Mouse (Mus musculus) heart, embryonic 11.5 days (tissue): ENCODE measurements around the gene Ttc8. TPM values are rescaled to one million over a fixed set of nuclear protein-coding genes. Genes with fewer than 3 reads are reported as not detected.
A peak's percentile ranks its signal among the peaks of the same experiment; 100 is the strongest.

ENCODE experiments used
- ATAC-seq: fragments of 200-750 bp; cut with Nextera tagmentation; replicated peaks from 2 replicates; pipeline ENCODE4 v1.8.0; 2017; ENCODE audit warnings: moderate library complexity; ENCODE audit not compliant: insufficient number of reproducible peaks, low FRiP score, low TSS enrichment
- H3K27ac ChIP-seq: fragments of 300-500 bp; sonication (generic); 2 replicates; pipeline ENCODE4 v1.5.1; 2014; ENCODE audit warnings: mild to moderate bottlenecking, low read depth, low read length
- H3K27me3 ChIP-seq: fragments of 300-500 bp; sonication (generic); 2 replicates; pipeline ENCODE4 v1.6.1; 2014; ENCODE audit warnings: mild to moderate bottlenecking, low read length, mixed read lengths; ENCODE audit not compliant: control insufficient read depth, insufficient read depth
- H3K36me3 ChIP-seq: fragments of 300-500 bp; sonication (generic); 2 replicates; pipeline ENCODE4 v1.6.1; 2014; ENCODE audit warnings: mild to moderate bottlenecking, low read length, moderate library complexity, mixed read lengths; ENCODE audit not compliant: control insufficient read depth, insufficient read depth
- H3K4me1 ChIP-seq: fragments of 300-500 bp; sonication (generic); 2 replicates; pipeline ENCODE4 v1.6.1; 2014; ENCODE audit warnings: low read length; ENCODE audit not compliant: control insufficient read depth, insufficient read depth
- H3K4me2 ChIP-seq: fragments of 300-500 bp; sonication (generic); 2 replicates; pipeline ENCODE4 v1.6.1; 2014; ENCODE audit warnings: mild to moderate bottlenecking, moderate library complexity
- H3K4me3 ChIP-seq: fragments of 300-500 bp; sonication (generic); 2 replicates; pipeline ENCODE4 v1.5.1; 2014; ENCODE audit warnings: low read depth, low read length
- H3K9ac ChIP-seq: fragments of 300-500 bp; sonication (generic); 2 replicates; pipeline ENCODE4 v1.6.1; 2014; ENCODE audit warnings: mild to moderate bottlenecking, low read depth, low read length, moderate library complexity
- H3K9me3 ChIP-seq: fragments of 300-500 bp; sonication (generic); replicated peaks from 2 replicates; pipeline ENCODE4 v1.6.1; 2016; ENCODE audit warnings: low read length; ENCODE audit not compliant: control insufficient read depth
- WGBS: fragments of 180-500 bp; shearing (Covaris S2); extraction: QIAGEN DNeasy Blood & Tissue Kit; methylation state at CpG from one replicate; pipeline ENCODE4 v1.1.7; 2014; ENCODE audit not compliant: insufficient replicate concordance; 5-methylcytosine and 5-hydroxymethylcytosine counted together
- polyA plus RNA-seq: library from polyadenylated mRNA; unstranded; fragments of >200 nt; fragmentation: Nextera tagmentation; extraction: Ambion mirVana; gene quantifications from 2 replicates; pipeline ENCODE4 v1.2.1, GENCODE M21; 2014

The Ttc8 gene
- 17.4 and 17.5 TPM in 2 replicates for polyA plus RNA-seq

DNA sequence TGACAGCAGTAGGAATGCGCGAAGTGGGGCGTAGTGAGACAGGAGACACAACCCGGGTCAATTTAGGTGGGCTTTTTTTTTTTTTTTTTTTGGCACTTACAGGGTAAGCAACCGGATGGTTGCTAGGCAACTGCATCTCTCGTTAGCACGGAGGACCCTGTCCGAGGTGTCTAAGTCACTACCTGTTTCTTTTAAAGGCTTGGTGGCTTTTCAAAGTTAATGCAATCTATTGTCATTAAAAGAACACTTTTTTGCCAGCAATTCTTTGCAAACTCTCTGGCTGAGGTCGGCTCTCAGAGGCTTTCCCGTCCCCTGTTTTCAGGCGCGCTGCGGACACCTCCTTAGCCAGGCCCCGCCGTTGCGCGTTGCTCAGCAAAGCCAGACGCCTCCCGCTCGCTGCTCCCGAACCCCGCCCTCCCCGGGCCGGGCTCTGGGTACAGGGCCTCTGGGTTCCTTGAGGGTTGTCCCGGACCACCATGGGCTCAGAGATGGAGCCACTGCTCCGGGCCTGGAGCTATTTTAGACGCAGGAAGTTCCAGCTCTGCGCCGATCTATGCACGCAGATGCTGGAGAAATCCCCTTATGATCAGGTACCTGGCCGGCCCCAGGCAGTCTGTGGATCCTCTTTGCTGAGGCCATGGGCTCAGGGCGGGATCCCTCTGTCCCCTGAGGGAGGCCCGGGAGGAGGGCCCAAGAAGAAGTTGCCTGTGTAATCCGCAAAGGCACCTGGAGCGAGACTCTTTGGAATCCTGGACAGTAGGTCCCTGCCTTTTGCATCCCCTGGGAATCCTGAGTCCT lies at the start of gene Ttc8:
Gene Ttc8, plus strand, starts transcription at position 381 of the 798 bp plus-strand sequence.
- under 1% methylated on average over 35 of the region's 35 CpGs for WGBS
- no peaks in the 10 kb centered on the region for H3K4me1 ChIP-seq
- H3K4me3 ChIP-seq, result peak within 1 kb of the TSS; percentile 70
- H3K9me3 ChIP-seq, result no peaks in the 10 kb centered on the region
- H3K4me2 ChIP-seq, result peak within 1 kb of the TSS; percentile 85
- no peaks in the 10 kb centered on the region for H3K36me3 ChIP-seq
- H3K9ac ChIP-seq, result peak within 1 kb of the TSS; percentile 82
- ATAC-seq, result peak; percentile 95
- no peaks in the 10 kb centered on the region for H3K27me3 ChIP-seq
- H3K27ac ChIP-seq, result peak within 1 kb of the TSS; percentile 59; the same call in 1 of the 2 replicates

DNA sequence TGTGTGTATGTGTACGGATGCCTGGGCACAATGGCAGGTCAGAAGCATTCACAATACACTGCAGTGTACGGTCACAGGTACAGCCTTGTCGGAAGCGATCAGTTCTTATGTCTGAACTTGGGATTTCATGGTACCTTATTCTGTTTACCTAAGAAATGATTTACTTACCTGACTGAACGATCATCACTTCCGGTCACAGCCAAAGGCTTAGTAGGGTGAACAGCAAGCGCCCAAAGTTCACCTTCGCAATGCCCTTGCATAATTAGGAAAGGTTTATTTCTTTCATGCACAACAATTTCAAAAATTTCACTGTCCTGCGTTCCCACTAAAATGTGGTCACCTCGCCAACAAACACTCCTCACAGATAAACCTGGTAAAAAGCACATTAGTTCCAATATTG lies 47.5 kb upstream of the Ttc8 start:
- no peaks in the 10 kb centered on the region for H3K36me3 ChIP-seq
- H3K27ac ChIP-seq, result no peak overlapping the region
- H3K4me3 ChIP-seq, result no peak overlapping the region
- no peak for ATAC-seq
- no peaks in the 10 kb centered on the region for H3K4me1 ChIP-seq
- no peak overlapping the region for H3K9ac ChIP-seq
- no peak overlapping the region for H3K4me2 ChIP-seq
- no peaks in the 10 kb centered on the region for H3K9me3 ChIP-seq
- H3K27me3 ChIP-seq, result no peaks in the 10 kb centered on the region
- WGBS, result 87% methylated on average over 10 of the region's 10 CpGs

GRCm38 (mm10) chr12:98875216-98875615 lies 45.2 kb upstream of the Ttc8 start:
- Histone ChIP-seq H3K4me1 (no peaks in the 10 kb centered on the region), H3K9me3 (no peaks in the 10 kb centered on the region), H3K9ac (no peak overlapping the region), H3K27ac (no peak overlapping the region), H3K27me3 (no peaks in the 10 kb centered on the region), H3K4me2 (no peak overlapping the region), H3K4me3 (no peak overlapping the region), H3K36me3 (no peaks in the 10 kb centered on the region)
- no peak for ATAC-seq
- 56% methylated on average over 2 of the region's 2 CpGs for WGBS

- H3K4me3 ChIP-seq, result no peak overlapping the region
- no peaks in the 10 kb centered on the region for H3K27me3 ChIP-seq
- H3K4me1 ChIP-seq, result no peaks in the 10 kb centered on the region
- ATAC-seq, result no peak
- no peak overlapping the region for H3K9ac ChIP-seq
- H3K36me3 ChIP-seq, result no peaks in the 10 kb centered on the region
- 86% methylated on average over 1 of the region's 1 CpGs for WGBS
- H3K4me2 ChIP-seq, result no peak overlapping the region
- no peaks in the 10 kb centered on the region for H3K9me3 ChIP-seq
- no peak overlapping the region for H3K27ac ChIP-seq
Observed at GRCm38 (mm10) chr12:98878693-98879092, 41.7 kb upstream of the Ttc8 start.

- no peak overlapping the region for H3K27ac ChIP-seq
- no peaks in the 10 kb centered on the region for H3K27me3 ChIP-seq
- WGBS, result 69% methylated on average over 5 of the region's 5 CpGs
- no peaks in the 10 kb centered on the region for H3K36me3 ChIP-seq
- H3K9ac ChIP-seq, result no peak overlapping the region
- H3K4me3 ChIP-seq, result no peak overlapping the region
- no peak for ATAC-seq
- no peaks in the 10 kb centered on the region for H3K9me3 ChIP-seq
- no peaks in the 10 kb centered on the region for H3K4me1 ChIP-seq
- no peak overlapping the region for H3K4me2 ChIP-seq
Observed at GRCm38 (mm10) chr12:98881796-98882195, 38.6 kb upstream of the Ttc8 start.

DNA sequence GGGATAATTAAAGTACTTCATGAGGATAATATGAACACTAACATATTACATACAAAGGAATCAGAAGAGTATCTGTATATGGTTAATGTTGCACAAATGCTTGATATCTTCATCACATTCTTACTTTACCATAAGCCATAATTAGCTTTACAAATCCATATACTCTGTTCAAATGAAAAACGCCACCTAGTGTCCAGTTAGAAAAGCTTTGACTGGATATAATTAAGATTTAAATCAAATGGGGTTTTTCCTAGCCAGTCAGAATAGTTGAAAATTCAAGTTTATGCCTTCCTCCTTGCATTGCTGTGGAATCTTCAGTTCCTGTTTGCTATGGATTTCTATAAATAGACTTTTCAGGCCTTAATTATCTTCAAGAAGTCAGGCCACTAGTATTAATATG lies 35.9 kb upstream of the Ttc8 start:
- H3K9me3 ChIP-seq, result no peaks in the 10 kb centered on the region
- no peak overlapping the region for H3K27ac ChIP-seq
- H3K4me3 ChIP-seq, result no peak overlapping the region
- WGBS, result 2% methylated on average over 1 of the region's 1 CpGs
- H3K4me1 ChIP-seq, result no peaks in the 10 kb centered on the region
- no peaks in the 10 kb centered on the region for H3K27me3 ChIP-seq
- ATAC-seq, result no peak
- no peaks in the 10 kb centered on the region for H3K36me3 ChIP-seq
- no peak overlapping the region for H3K9ac ChIP-seq
- no peak overlapping the region for H3K4me2 ChIP-seq

GRCm38 (mm10) chr12:98896761-98897160 lies 23.6 kb upstream of the Ttc8 start:
- ATAC-seq, result no peak
- H3K4me3 ChIP-seq, result no peak overlapping the region
- no peak overlapping the region for H3K27ac ChIP-seq
- H3K9me3 ChIP-seq, result no peaks in the 10 kb centered on the region
- no peak overlapping the region for H3K4me2 ChIP-seq
- WGBS, result 64% methylated on average over 1 of the region's 1 CpGs
- H3K4me1 ChIP-seq, result no peaks in the 10 kb centered on the region; the same call in 1 of the 2 replicates
- H3K36me3 ChIP-seq, result no peaks in the 10 kb centered on the region
- H3K9ac ChIP-seq, result no peak overlapping the region
- H3K27me3 ChIP-seq, result peaks cover 5% of the 10 kb centered on the region; the same call in 1 of the 2 replicates

DNA sequence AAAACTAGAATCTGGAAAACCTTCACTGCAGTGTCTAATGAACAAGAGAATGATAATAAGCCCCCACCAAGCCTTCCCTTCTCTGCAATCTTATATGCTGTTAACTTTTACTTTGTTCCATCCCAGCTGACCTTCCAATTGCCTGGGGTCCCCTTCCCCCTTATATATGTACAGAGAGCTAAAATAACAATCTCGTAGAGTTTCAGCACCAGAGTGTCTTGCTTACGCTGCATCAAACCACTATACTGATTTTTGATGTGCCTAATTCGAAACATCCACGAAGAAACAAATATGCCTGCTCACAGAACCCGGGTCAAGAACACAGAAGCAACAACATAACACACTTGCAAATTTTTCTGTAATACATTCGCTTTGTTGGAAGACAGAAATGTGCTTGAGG lies 20.7 kb upstream of the Ttc8 start:
- no peaks in the 10 kb centered on the region; the same call in 1 of the 2 replicates for H3K4me1 ChIP-seq
- no peaks in the 10 kb centered on the region for H3K36me3 ChIP-seq
- peak overlapping the region; percentile 76 for H3K4me3 ChIP-seq
- peak overlapping the region; percentile 88 for H3K4me2 ChIP-seq
- no peak for ATAC-seq
- peaks cover 5% of the 10 kb centered on the region; the same call in 1 of the 2 replicates for H3K27me3 ChIP-seq
- no peak overlapping the region for H3K9ac ChIP-seq
- no peaks in the 10 kb centered on the region for H3K9me3 ChIP-seq
- 75% methylated on average over 6 of the region's 6 CpGs for WGBS
- no peak overlapping the region for H3K27ac ChIP-seq
